Mouse (Mus musculus) MEL (cell line): ENCODE measurements around the gene Tspan32. TPM values are rescaled to one million over a fixed set of nuclear protein-coding genes. Genes with fewer than 3 reads are reported as not detected.

Experiments
- DNase-seq: peaks from one replicate; pipeline ENCODE4 v3.0.0; 2011; ENCODE audit warnings: low read depth, low spot score
- H3K27ac ChIP-seq: 2 replicates; pipeline ENCODE4 v1.5.1; 2012; ENCODE audit warnings: low read depth, mild to moderate bottlenecking, control low read depth, low read length, moderate library complexity; ENCODE audit not compliant: control insufficient read depth
- H3K27me3 ChIP-seq, 2 experiments: fragments of 150-350 bp in 1 of 2; sonication (generic) in 1 of 2; 2 replicates each; pipeline ENCODE4 v1.6.1; 2012; ENCODE audit warnings: low read length in 2 of 2, mild to moderate bottlenecking in 2 of 2, improper control_type of control experiment in 1 of 2, moderate library complexity in 1 of 2; ENCODE audit not compliant: insufficient read depth in 2 of 2, control insufficient read depth in 1 of 2
- H3K36me3 ChIP-seq, 2 experiments: 2 replicates each; pipeline ENCODE4 v1.6.1; 2012 to 2014; ENCODE audit warnings: low read length in 2 of 2, improper control_type of control experiment in 1 of 2, inconsistent platforms in 1 of 2, mild to moderate bottlenecking in 1 of 2; ENCODE audit not compliant: insufficient read depth in 2 of 2, control insufficient read depth in 1 of 2
- H3K4me1 ChIP-seq, 2 experiments: fragments of 150-350 bp in 1 of 2; sonication (generic) in 1 of 2; 2 replicates each; pipeline ENCODE4 v1.6.1; 2012; ENCODE audit warnings: low read length in 2 of 2, improper control_type of control experiment in 1 of 2, mild to moderate bottlenecking in 1 of 2; ENCODE audit not compliant: insufficient read depth in 2 of 2, control insufficient read depth in 1 of 2
- H3K4me3 ChIP-seq, 2 experiments: fragments of 150-350 bp in 1 of 2; sonication (generic) in 1 of 2; 2 replicates each; pipeline ENCODE4 v1.5.1; 2012; ENCODE audit warnings: low read depth in 2 of 2, low read length in 2 of 2, mild to moderate bottlenecking in 2 of 2, moderate library complexity in 2 of 2, control low read depth in 1 of 2, improper control_type of control experiment in 1 of 2; ENCODE audit not compliant: control insufficient read depth in 1 of 2, insufficient read depth in 1 of 2
- H3K79me2 ChIP-seq: 2 replicates; pipeline ENCODE4 v1.6.1; 2012; ENCODE audit warnings: mild to moderate bottlenecking, low read length, moderate library complexity; ENCODE audit not compliant: control insufficient read depth, poor library complexity, insufficient read depth
- H3K9ac ChIP-seq: 2 replicates; pipeline ENCODE4 v1.6.1; 2012; ENCODE audit warnings: low read depth, mild to moderate bottlenecking, control low read depth, low read length, moderate library complexity; ENCODE audit not compliant: control insufficient read depth, poor library complexity, severe bottlenecking
- H3K9me3 ChIP-seq: fragments of 150-350 bp; sonication (generic); replicated peaks from 2 replicates; pipeline ENCODE4 v1.6.1; 2012; ENCODE audit warnings: mild to moderate bottlenecking, low read length, improper control_type of control experiment, moderate library complexity; ENCODE audit not compliant: insufficient read depth
- BHLHE40 ChIP-seq: IDR thresholded peaks from 2 replicates; pipeline ENCODE4 v1.6.1; 2012; ENCODE audit warnings: low read depth, mild to moderate bottlenecking, inconsistent platforms, low read length, improper control_type of control experiment, borderline replicate concordance
- CHD1 ChIP-seq: IDR thresholded peaks from 2 replicates; pipeline ENCODE4 v1.6.1; 2012; ENCODE audit warnings: low read depth, mild to moderate bottlenecking, inconsistent platforms, low read length, improper control_type of control experiment
- CHD2 ChIP-seq: IDR thresholded peaks from 2 replicates; pipeline ENCODE4 v1.6.1; 2011; ENCODE audit warnings: low read length, improper control_type of control experiment
- CTCF ChIP-seq, 3 experiments: IDR thresholded peaks in 2 of 3; conservative IDR thresholded peaks in 1 of 3; 2 replicates each; pipeline ENCODE4 v1.5.1; 2011 to 2012; ENCODE audit warnings: low read length in 3 of 3, low read depth in 2 of 3, mild to moderate bottlenecking in 2 of 3, improper control_type of control experiment in 1 of 3, inconsistent platforms in 1 of 3, mixed read lengths in 1 of 3, moderate library complexity in 1 of 3; ENCODE audit not compliant: control insufficient read depth in 1 of 3, insufficient read depth in 1 of 3, poor library complexity in 1 of 3, severe bottlenecking in 1 of 3
- E2F4 ChIP-seq: IDR thresholded peaks from 2 replicates; pipeline ENCODE4 v1.6.1; 2011; ENCODE audit warnings: low read depth, low read length, improper control_type of control experiment, borderline replicate concordance
- ELF1 ChIP-seq: IDR thresholded peaks from 2 replicates; pipeline ENCODE4 v1.6.1; 2014; ENCODE audit warnings: low read depth, mild to moderate bottlenecking, inconsistent platforms, low read length, improper control_type of control experiment, moderate library complexity
- EP300 ChIP-seq, 2 experiments: IDR thresholded peaks; 2 replicates each; pipeline ENCODE4 v1.6.1; 2011; ENCODE audit warnings: improper control_type of control experiment in 2 of 2, low read length in 2 of 2, low read depth in 1 of 2, mild to moderate bottlenecking in 1 of 2
- ETS1 ChIP-seq: IDR thresholded peaks from 2 replicates; pipeline ENCODE4 v1.6.1; 2012; ENCODE audit warnings: low read depth, mild to moderate bottlenecking, inconsistent platforms, low read length, improper control_type of control experiment, moderate library complexity
- GATA1 ChIP-seq: IDR thresholded peaks from 2 replicates; pipeline ENCODE4 v1.6.1; 2011; ENCODE audit warnings: low read depth, low read length, improper control_type of control experiment
- JUND ChIP-seq: IDR thresholded peaks from 2 replicates; pipeline ENCODE4 v1.6.1; 2011; ENCODE audit warnings: low read depth, mild to moderate bottlenecking, improper control_type of control experiment, low read length
- KAT2A ChIP-seq: conservative IDR thresholded peaks from 2 replicates; pipeline ENCODE4 v1.6.1; 2012; ENCODE audit warnings: low read depth, low read length, improper control_type of control experiment, inconsistent platforms
- MAFK ChIP-seq: IDR thresholded peaks from 2 replicates; pipeline ENCODE4 v1.6.1; 2011; ENCODE audit warnings: low read depth, mild to moderate bottlenecking, low read length, improper control_type of control experiment, borderline replicate concordance
- MAX ChIP-seq: IDR thresholded peaks from 2 replicates; pipeline ENCODE4 v1.6.1; 2011; ENCODE audit warnings: low read length, improper control_type of control experiment
- MAZ ChIP-seq: IDR thresholded peaks from 2 replicates; pipeline ENCODE4 v1.6.1; 2012; ENCODE audit warnings: low read depth, mild to moderate bottlenecking, inconsistent platforms, low read length, improper control_type of control experiment
- MEF2A ChIP-seq: IDR thresholded peaks from 2 replicates; pipeline ENCODE4 v1.6.1; 2014; ENCODE audit warnings: low read depth, mild to moderate bottlenecking, inconsistent platforms, low read length, improper control_type of control experiment; ENCODE audit not compliant: poor library complexity, insufficient replicate concordance, severe bottlenecking; ENCODE audit errors: extremely low read depth
- MXI1 ChIP-seq: IDR thresholded peaks from 2 replicates; pipeline ENCODE4 v1.6.1; 2011; ENCODE audit warnings: mild to moderate bottlenecking, low read depth, low read length, improper control_type of control experiment
- MYB ChIP-seq: IDR thresholded peaks from 2 replicates; pipeline ENCODE4 v1.6.1; 2011; ENCODE audit warnings: mild to moderate bottlenecking, low read depth, low read length, improper control_type of control experiment
- MYC ChIP-seq: IDR thresholded peaks from 2 replicates; pipeline ENCODE4 v1.6.1; 2011; ENCODE audit warnings: low read depth, mild to moderate bottlenecking, low read length, improper control_type of control experiment, moderate library complexity
- NELFE ChIP-seq: IDR thresholded peaks from 2 replicates; pipeline ENCODE4 v1.6.1; 2011; ENCODE audit warnings: low read depth, low read length, improper control_type of control experiment
- NRF1 ChIP-seq: IDR thresholded peaks from 2 replicates; pipeline ENCODE4 v1.6.1; 2014; ENCODE audit warnings: low read depth, mild to moderate bottlenecking, inconsistent platforms, low read length, improper control_type of control experiment, moderate library complexity; ENCODE audit not compliant: poor library complexity, insufficient read depth, severe bottlenecking
- POLR2AphosphoS2 ChIP-seq: IDR thresholded peaks from 2 replicates; pipeline ENCODE4 v1.6.1; 2011; ENCODE audit warnings: low read length, improper control_type of control experiment
- POLR2AphosphoS5 ChIP-seq: IDR thresholded peaks from 2 replicates; pipeline ENCODE4 v1.6.1; 2012; ENCODE audit warnings: low read depth, borderline replicate concordance, mild to moderate bottlenecking, inconsistent platforms, low read length, moderate library complexity, mixed read lengths
- RAD21 ChIP-seq: IDR thresholded peaks from 2 replicates; pipeline ENCODE4 v1.6.1; 2011; ENCODE audit warnings: mild to moderate bottlenecking, low read depth, low read length, improper control_type of control experiment
- RCOR1 ChIP-seq: IDR thresholded peaks from 2 replicates; pipeline ENCODE4 v1.6.1; 2012; ENCODE audit warnings: low read depth, mild to moderate bottlenecking, inconsistent platforms, low read length, improper control_type of control experiment
- SIN3A ChIP-seq: IDR thresholded peaks from 2 replicates; pipeline ENCODE4 v1.6.1; 2012; ENCODE audit warnings: low read length, improper control_type of control experiment, inconsistent platforms
- SMC3 ChIP-seq: IDR thresholded peaks from 2 replicates; pipeline ENCODE4 v1.6.1; 2011; ENCODE audit warnings: low read depth, low read length, improper control_type of control experiment
- TAL1 ChIP-seq: IDR thresholded peaks from 2 replicates; pipeline ENCODE4 v1.6.1; 2012; ENCODE audit warnings: mild to moderate bottlenecking, inconsistent platforms, low read length, moderate library complexity, mixed read lengths
- TBP ChIP-seq: IDR thresholded peaks from 2 replicates; pipeline ENCODE4 v1.8.0; 2011; ENCODE audit warnings: low read depth, low read length, improper control_type of control experiment
- TCF12 ChIP-seq: IDR thresholded peaks from 2 replicates; pipeline ENCODE4 v1.6.1; 2014; ENCODE audit warnings: low read depth, mild to moderate bottlenecking, inconsistent platforms, low read length, improper control_type of control experiment, moderate library complexity
- UBTF ChIP-seq: IDR thresholded peaks from 2 replicates; pipeline ENCODE4 v1.6.1; 2012; ENCODE audit warnings: low read depth, mild to moderate bottlenecking, inconsistent platforms, low read length, improper control_type of control experiment, moderate library complexity, borderline replicate concordance; ENCODE audit not compliant: insufficient read depth
- USF2 ChIP-seq, 2 experiments: IDR thresholded peaks; 2 replicates each; pipeline ENCODE4 v1.6.1; 2011 to 2012; ENCODE audit warnings: improper control_type of control experiment in 2 of 2, low read length in 2 of 2, borderline replicate concordance in 1 of 2, inconsistent platforms in 1 of 2, low read depth in 1 of 2, mild to moderate bottlenecking in 1 of 2; ENCODE audit not compliant: insufficient read depth in 1 of 2
- ZC3H11A ChIP-seq: IDR thresholded peaks from 2 replicates; pipeline ENCODE4 v1.6.1; 2012; ENCODE audit warnings: low read depth, mild to moderate bottlenecking, inconsistent platforms, low read length, improper control_type of control experiment
- ZKSCAN1 ChIP-seq: IDR thresholded peaks from 2 replicates; pipeline ENCODE4 v1.6.1; 2012; ENCODE audit warnings: low read depth, mild to moderate bottlenecking, inconsistent platforms, low read length, improper control_type of control experiment, moderate library complexity
- ZMIZ1 ChIP-seq: IDR thresholded peaks from 2 replicates; pipeline ENCODE4 v1.6.1; 2012; ENCODE audit warnings: low read depth, mild to moderate bottlenecking, inconsistent platforms, low read length, improper control_type of control experiment, moderate library complexity
- ZNF384 ChIP-seq: IDR thresholded peaks from 2 replicates; pipeline ENCODE4 v1.6.1; 2012; ENCODE audit warnings: low read depth, mild to moderate bottlenecking, inconsistent platforms, low read length, improper control_type of control experiment
- polyA plus RNA-seq, 2 experiments: library from polyadenylated mRNA; stranded (reverse) in 1 of 2; unstranded in 1 of 2; fragments of >175 nt in 1 of 2; fragments of >200 nt in 1 of 2; gene quantifications; 2 replicates each; pipeline versions ENCODE4 v1.2.1 to v1.2.4; 2012; ENCODE audit warnings: low replicate concordance in 2 of 2, low read depth in 1 of 2; ENCODE audit not compliant: insufficient read length in 2 of 2, insufficient read depth in 1 of 2, missing spikeins in 1 of 2
- total RNA-seq: library from RNA; depleted of rRNA; stranded (reverse); fragments of 300-350 nt; gene quantifications from 2 replicates; pipeline ENCODE4 v1.2.3, GENCODE M21; 2012

Gene Tspan32
- total and polyA plus RNA-seq, 3 experiments: 53.5 to 212 (median 205) TPM

DNA sequence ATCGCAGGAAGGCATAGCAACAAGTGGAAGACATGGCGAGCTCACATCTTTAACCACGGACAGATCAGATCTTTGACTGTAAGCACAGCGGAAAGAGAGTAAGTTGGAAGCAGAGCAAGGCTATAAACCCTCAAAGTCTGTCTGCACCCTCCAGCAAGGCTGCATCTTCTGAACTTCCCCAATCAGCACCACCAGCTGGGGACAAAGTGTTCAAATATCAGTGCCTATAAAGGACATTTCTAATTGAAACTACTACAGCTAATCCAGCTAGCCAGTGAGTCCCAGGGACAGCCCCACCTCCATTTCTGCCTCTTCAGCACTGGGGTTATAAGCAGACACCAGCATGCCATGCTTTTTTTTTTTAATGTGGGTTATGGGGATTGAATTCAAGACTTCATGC lies 32.5 kb downstream of the Tspan32 start:
- peaks cover 0 to 48% of the 10 kb centered on the region in 2 experiments; a peak in 2 of 4 replicates for H3K36me3 ChIP-seq
- H3K4me1 ChIP-seq: peaks cover 43 to 57% of the 10 kb centered on the region in 2 experiments
- H3K4me3 ChIP-seq: no peak overlapping the region
- no peak overlapping the region for H3K27ac ChIP-seq
- H3K9ac ChIP-seq: no peak overlapping the region
- no peaks in the 10 kb centered on the region for H3K79me2 ChIP-seq
- H3K27me3 ChIP-seq: no peaks in the 10 kb centered on the region
- no peak for TF ChIP-seq MAFK
- no peak for TF ChIP-seq ZKSCAN1
- TF ChIP-seq ZC3H11A: no peak
- TF ChIP-seq JUND: no peak
- TF ChIP-seq KAT2A: no peak
- TF ChIP-seq POLR2AphosphoS2: no peak
- peak; percentile 31 for TF ChIP-seq SIN3A
- no peak for TF ChIP-seq MAZ
- TF ChIP-seq TBP: no peak
- no peak for TF ChIP-seq MEF2A
- no peak for TF ChIP-seq TCF12
- TF ChIP-seq MYC: no peak
- TF ChIP-seq ELF1: no peak
- peak; percentile 44; the same call in 1 of the 2 replicates for TF ChIP-seq MXI1
- no peak for TF ChIP-seq RCOR1
- TF ChIP-seq UBTF: no peak
- no peak for TF ChIP-seq MAX
- TF ChIP-seq ZMIZ1: no peak
- no peak for TF ChIP-seq GATA1
- TF ChIP-seq NRF1: no peak
- no peak for TF ChIP-seq BHLHE40
- TF ChIP-seq USF2 (IDR thresholded peaks at IDR 0.05; ENCODE audit: borderline replicate concordance in 1 of 2, insufficient read depth in 1 of 2, low read depth in 1 of 2, low read length in 2 of 2): no peak
- TF ChIP-seq EP300 (IDR thresholded peaks at IDR 0.05; ENCODE audit: low read depth in 1 of 2, low read length in 2 of 2): 0 out of 4 replicates have a peak, but pooled peaks of 1 of the 2 experiments have one; percentile 16
- no peak for TF ChIP-seq NELFE
- TF ChIP-seq E2F4: no peak
- TF ChIP-seq SMC3: no peak
- peak; percentile 29 for TF ChIP-seq TAL1
- no peak for TF ChIP-seq CHD1
- TF ChIP-seq ZNF384: no peak
- TF ChIP-seq POLR2AphosphoS5: no peak
- TF ChIP-seq CTCF (IDR thresholded peaks at IDR 0.05 in 2 of 3, conservative IDR thresholded peaks at IDR 0.05 in 1 of 3; ENCODE audit: control insufficient read depth in 1 of 3, insufficient read depth in 1 of 3, low read depth in 2 of 3, low read length in 3 of 3, poor library complexity in 1 of 3, severe bottlenecking in 1 of 3): no peak
- no peak for TF ChIP-seq CHD2
- no peak for TF ChIP-seq MYB
- TF ChIP-seq RAD21: no peak
- 0 out of 2 replicates have a peak, but pooled peaks have one; percentile 47 for TF ChIP-seq ETS1
- no peaks in the 10 kb centered on the region for H3K9me3 ChIP-seq
- peak; percentile 72 for DNase-seq
